In genomic region chr3:86976546-86976945, GRCm38 (mm10) we compare ENCODE assay signal across 8 mouse cellular contexts. TPM values are rescaled to one million over a fixed set of nuclear protein-coding genes. Genes with fewer than 3 reads are reported as not detected.
DNase-seq lines count a peak whose midpoint lies in the region.
"Had no signal": no experiment of that assay in that cellular context is flagged by ENCODE, and none has a peak within 500 bp of the region (broad histone marks: within the 10 kb centered on the region; RNA-seq: fewer than 3 reads in every experiment).

No protein-coding gene starts in this region.

- peak; percentile 68 to 82 for DNase-seq in CD8-positive naive resting alpha-beta T cell, adult 2 months (ENCODE audit: low read depth in 2 of 2, low spot score in 2 of 2)
- peak; percentile 91 for DNase-seq in NIH3T3 (ENCODE audit: low read depth)
- peak; percentile 51 to 84 for DNase-seq in cerebellum, postnatal 36 days
- peak; percentile 29 to 48 for DNase-seq in gastrocnemius, postnatal 4 days (ENCODE audit: low spot score in 2 of 2)
- DNase-seq in layer of hippocampus, adult 9-11 months = peak; percentile 62
- DNase-seq in right cerebral cortex, postnatal 25 days = peak; percentile 34
- DNase-seq: liver, embryonic 13.5 days had no signal

- peak overlapping the region; percentile 18 for H3K4me3 ChIP-seq in megakaryocyte, embryonic 14.5 days (replicated peaks)
- H3K4me3 ChIP-seq: liver, embryonic 13.5 days had no signal

- H3K4me1 ChIP-seq in megakaryocyte, embryonic 14.5 days = peaks cover 7% of the 10 kb centered on the region; the same call in 1 of the 2 replicates
- H3K4me1 ChIP-seq: liver, embryonic 13.5 days had no signal

- H3K9me3 ChIP-seq in megakaryocyte, embryonic 14.5 days = peaks cover 10% of the 10 kb centered on the region
- H3K9me3 ChIP-seq: liver, embryonic 13.5 days had no signal

- no peaks in the 10 kb centered on the region for H3K27me3 ChIP-seq in megakaryocyte, embryonic 14.5 days (replicated peaks)
- H3K27me3 ChIP-seq: liver, embryonic 13.5 days had no signal

- no peaks in the 10 kb centered on the region for H3K36me3 ChIP-seq in megakaryocyte, embryonic 14.5 days (replicated peaks; ENCODE audit: low read length)
- H3K36me3 ChIP-seq: liver, embryonic 13.5 days had no signal

RNA-seq across cellular contexts. Expression of gene Cd1d1, which starts 22.7 kb away (rescaled TPM):
- total RNA-seq in gastrocnemius, postnatal 4 days (2021) = 10 to 100 TPM; 12.0 to 13.5 TPM
- polyA plus RNA-seq in megakaryocyte, embryonic 14.5 days (2012; ENCODE audit: insufficient read depth, low replicate concordance) = 0.87 TPM in 1 of 2 replicates, not detected in the other

RNA-seq across cellular contexts. Expression of gene Dclk2, which starts 55.9 kb away (rescaled TPM):
- 10 to 100 TPM in 1 of 2 experiments, 1 to 10 TPM in 1; 7.0 to 10.0 TPM for total RNA-seq in gastrocnemius, postnatal 4 days (2021)
- polyA plus RNA-seq in megakaryocyte, embryonic 14.5 days (2012; ENCODE audit: insufficient read depth, low replicate concordance) = 4.5 and 5.5 TPM in 2 replicates

Comparison
In these comparisons a context has a peak if more than half of its experiments do, and no peak if none do; other contexts are left out.
1. Peak in every context shown above with its lines: DNase-seq and H3K4me3 ChIP-seq.
2. DNase-seq: peak in every context shown above with its lines; median percentile 91 in NIH3T3; 75 in CD8-positive naive resting alpha-beta T cell, adult 2 months; 68 in cerebellum, postnatal 36 days; 62 in layer of hippocampus, adult 9-11 months; 38 in gastrocnemius, postnatal 4 days; 34 in right cerebral cortex, postnatal 25 days.